Comparison of ENCODE assay signal across 23 mouse cellular contexts in genomic region chr13:49402628-49403027, GRCm38 (mm10). TPM values are rescaled to one million over a fixed set of nuclear protein-coding genes. Genes with fewer than 3 reads are reported as not detected.
A peak's percentile ranks its signal among the peaks of the same experiment; 100 is the strongest.
DNase-seq lines count a peak whose midpoint lies in the region; ATAC-seq and TF ChIP-seq lines count a peak whose summit lies in the region.
"Had no signal": no experiment of that assay in that cellular context is flagged by ENCODE, and none has a peak within 500 bp of the region (broad histone marks: within the 10 kb centered on the region; RNA-seq: fewer than 3 reads in every experiment).

No protein-coding gene starts in this region.

- no peak for TF ChIP-seq EP300 in liver, postnatal 0 days (IDR thresholded peaks at IDR 0.05; ENCODE audit: low read depth)

- H3K4me1 ChIP-seq in liver, postnatal 0 days (ENCODE audit: insufficient read depth) = no peaks in the 10 kb centered on the region
- H3K4me1 ChIP-seq in hindbrain, embryonic 13.5 days (replicated peaks) = no peaks in the 10 kb centered on the region
- no peaks in the 10 kb centered on the region for H3K4me1 ChIP-seq in forebrain, postnatal 0 days (ENCODE audit: insufficient read depth)
- H3K4me1 ChIP-seq: hindbrain, embryonic 10.5 days; liver, embryonic 15.5 days; midbrain, embryonic 13.5 days had no signal

- H3K27me3 ChIP-seq in liver, postnatal 0 days (ENCODE audit: insufficient read depth, low read length) = no peaks in the 10 kb centered on the region
- H3K27me3 ChIP-seq in hindbrain, embryonic 13.5 days = no peaks in the 10 kb centered on the region
- H3K27me3 ChIP-seq in forebrain, postnatal 0 days (ENCODE audit: insufficient read depth, low read length) = no peaks in the 10 kb centered on the region
- H3K27me3 ChIP-seq: liver, embryonic 15.5 days; midbrain, embryonic 13.5 days; neural tube, embryonic 15.5 days had no signal

- TF ChIP-seq CTCF in liver, postnatal 0 days (IDR thresholded peaks at IDR 0.05; ENCODE audit: low read depth) = no peak
- no peak for TF ChIP-seq CTCF in forebrain, postnatal 0 days (IDR thresholded peaks at IDR 0.05; ENCODE audit: low read depth)

- no peak overlapping the region for H3K27ac ChIP-seq in liver, postnatal 0 days (ENCODE audit: low read depth)
- no peak overlapping the region for H3K27ac ChIP-seq in hindbrain, embryonic 13.5 days
- no peak overlapping the region for H3K27ac ChIP-seq in forebrain, postnatal 0 days (ENCODE audit: low read depth, low read length)
- H3K27ac ChIP-seq: gastrocnemius, adult 2 months; heart, embryonic 10.5 days; hindbrain, embryonic 10.5 days; liver, embryonic 15.5 days; midbrain, embryonic 13.5 days; neural tube, embryonic 15.5 days had no signal

- H3K9ac ChIP-seq in liver, postnatal 0 days (replicated peaks) = no peak overlapping the region
- H3K9ac ChIP-seq in hindbrain, embryonic 13.5 days = no peak overlapping the region
- no peak overlapping the region for H3K9ac ChIP-seq in forebrain, postnatal 0 days
- H3K9ac ChIP-seq: liver, embryonic 15.5 days; midbrain, embryonic 13.5 days; neural tube, embryonic 15.5 days had no signal

- H3K36me3 ChIP-seq in liver, postnatal 0 days (replicated peaks; ENCODE audit: insufficient read depth, low read length) = no peaks in the 10 kb centered on the region
- H3K36me3 ChIP-seq in hindbrain, embryonic 13.5 days = no peaks in the 10 kb centered on the region
- H3K36me3 ChIP-seq in forebrain, postnatal 0 days (ENCODE audit: insufficient read depth) = no peaks in the 10 kb centered on the region
- H3K36me3 ChIP-seq: heart, embryonic 10.5 days; hindbrain, embryonic 10.5 days; liver, embryonic 15.5 days; midbrain, embryonic 13.5 days; neural tube, embryonic 15.5 days had no signal

- peak; percentile 69 for ATAC-seq in liver, postnatal 0 days
- ATAC-seq in monocyte, adult 5-6 weeks (replicated peaks; ENCODE audit: insufficient number of reproducible peaks, low FRiP score, low TSS enrichment, poor library complexity, severe bottlenecking) = 0 out of 2 replicates have a peak, but pooled peaks have one; percentile 19
- no peak for ATAC-seq in hindbrain, embryonic 13.5 days (ENCODE audit: low FRiP score)
- no peak for ATAC-seq in forebrain, postnatal 0 days
- ATAC-seq in CD4-positive, CD25-positive, alpha-beta regulatory T cell, adult 4 months = no peak
- ATAC-seq: forebrain, embryonic 14.5 days; midbrain, embryonic 13.5 days; Patski had no signal

- H3K4me2 ChIP-seq in liver, postnatal 0 days (ENCODE audit: low read depth, low read length) = no peak overlapping the region
- no peak overlapping the region for H3K4me2 ChIP-seq in hindbrain, embryonic 13.5 days
- H3K4me2 ChIP-seq in forebrain, postnatal 0 days (ENCODE audit: low read depth) = no peak overlapping the region
- H3K4me2 ChIP-seq: liver, embryonic 15.5 days; midbrain, embryonic 13.5 days; neural tube, embryonic 15.5 days had no signal

- DNase-seq in liver, postnatal 0 days = no peak
- no peak for DNase-seq in liver
- DNase-seq in 3T3-L1 (ENCODE audit: low read depth, low spot score) = peak; percentile 65
- DNase-seq in fat pad, adult 2 months (ENCODE audit: extremely low read depth, low read depth, low spot score) = peak; percentile 37
- no peak for DNase-seq in forebrain, postnatal 0 days
- DNase-seq: adrenal gland, adult 8-10 months; B cell, adult 2 months; cerebellum, adult 9-11 months; gastrocnemius, adult 2 months; layer of hippocampus, postnatal 36 days; right cerebral cortex, postnatal 14 days; spleen, adult 18-20 months had no signal

- H3K4me3 ChIP-seq in liver, postnatal 0 days (ENCODE audit: low read depth, low read length) = no peak overlapping the region
- H3K4me3 ChIP-seq in hindbrain, embryonic 13.5 days = no peak overlapping the region
- H3K4me3 ChIP-seq in forebrain, postnatal 0 days (ENCODE audit: low read depth, low read length) = no peak overlapping the region
- H3K4me3 ChIP-seq: gastrocnemius, adult 2 months; heart, embryonic 10.5 days; hindbrain, embryonic 10.5 days; liver, embryonic 15.5 days; midbrain, embryonic 13.5 days; myocyte; neural tube, embryonic 15.5 days had no signal

- no peaks in the 10 kb centered on the region for H3K9me3 ChIP-seq in liver, postnatal 0 days (ENCODE audit: low read length)
- H3K9me3 ChIP-seq in hindbrain, embryonic 13.5 days = no peaks in the 10 kb centered on the region
- H3K9me3 ChIP-seq in forebrain, postnatal 0 days (ENCODE audit: low read length) = no peaks in the 10 kb centered on the region
- H3K9me3 ChIP-seq: heart, embryonic 10.5 days; liver, embryonic 15.5 days; midbrain, embryonic 13.5 days; neural tube, embryonic 15.5 days had no signal

- 43% methylated on average over 2 of the region's 2 CpGs for WGBS in liver, postnatal 0 days (ENCODE audit: insufficient replicate concordance)
- 88% methylated on average over 2 of the region's 2 CpGs for WGBS in hindbrain, embryonic 13.5 days
- WGBS in forebrain, postnatal 0 days = 68% methylated on average over 2 of the region's 2 CpGs

RNA-seq across cellular contexts. Expression of gene Ippk, which starts 18.4 kb away (rescaled TPM):
- 5.9 and 6.0 TPM in 2 replicates for polyA plus RNA-seq in liver, postnatal 0 days (2015; fragmentation: Nextera tagmentation; extraction: Ambion mirVana)
- total RNA-seq in monocyte, adult 5-6 weeks (2017) = 5.0 to 8.4 TPM (median 7.5 TPM) in 3 replicates
- polyA plus RNA-seq in hindbrain, embryonic 13.5 days (2015; fragmentation: Nextera tagmentation; extraction: Ambion mirVana) = 14.0 and 15.0 TPM in 2 replicates
- 15.0 and 15.9 TPM in 2 replicates for total RNA-seq in forebrain, postnatal 0 days (2014; rRNA removed)
- polyA plus RNA-seq in forebrain, postnatal 0 days (2015; fragmentation: Nextera tagmentation; extraction: Ambion mirVana) = 11.0 and 11.7 TPM in 2 replicates
- 1 to 10 TPM; 3.9 to 7.1 TPM for polyA plus RNA-seq in CD4-positive, CD25-positive, alpha-beta regulatory T cell, adult 4 months (2017; shearing (Covaris generic))

Comparison
In these comparisons a context has a peak if more than half of its experiments do, and no peak if none do; other contexts are left out.
1. ATAC-seq: peak in liver, postnatal 0 days (single experiment) and monocyte, adult 5-6 weeks (single experiment); none in hindbrain, embryonic 13.5 days (single experiment), forebrain, postnatal 0 days (single experiment) and CD4-positive, CD25-positive, alpha-beta regulatory T cell, adult 4 months (single experiment).
2. DNase-seq: peak in 3T3-L1 (single experiment) and fat pad, adult 2 months (single experiment); none in liver, postnatal 0 days (single experiment), liver (single experiment) and forebrain, postnatal 0 days (single experiment).